Mouse (Mus musculus) heart, embryonic 12.5 days (tissue): ENCODE data around the gene Cnot11. TPM values are rescaled to one million over a fixed set of nuclear protein-coding genes. Genes with fewer than 3 reads are reported as not detected.

Source experiments
- ATAC-seq: fragments of 200-750 bp; cut with Nextera tagmentation; 2 replicates; pipeline ENCODE4 v1.8.0; 2017; ENCODE audit warnings: moderate TSS enrichment, moderate library complexity; ENCODE audit not compliant: insufficient number of reproducible peaks, low FRiP score
- H3K27ac ChIP-seq: fragments of 300-500 bp; sonication (generic); 2 replicates; pipeline ENCODE4 v1.5.1; 2016; ENCODE audit warnings: mild to moderate bottlenecking, moderate library complexity; ENCODE audit not compliant: poor library complexity, severe bottlenecking
- H3K27me3 ChIP-seq: fragments of 300-500 bp; sonication (generic); replicated peaks from 2 replicates; pipeline ENCODE4 v1.6.1; 2016; ENCODE audit warnings: mild to moderate bottlenecking, moderate library complexity
- H3K36me3 ChIP-seq: fragments of 300-500 bp; sonication (generic); 2 replicates; pipeline ENCODE4 v1.6.1; 2016; ENCODE audit warnings: mild to moderate bottlenecking, moderate library complexity
- H3K4me1 ChIP-seq: fragments of 300-500 bp; sonication (generic); replicated peaks from 2 replicates; pipeline ENCODE4 v1.6.1; 2016; ENCODE audit warnings: mild to moderate bottlenecking
- H3K4me2 ChIP-seq: fragments of 300-500 bp; sonication (generic); 2 replicates; pipeline ENCODE4 v1.6.1; 2016; ENCODE audit warnings: mild to moderate bottlenecking, moderate library complexity
- H3K4me3 ChIP-seq: fragments of 300-500 bp; sonication (generic); 2 replicates; pipeline ENCODE4 v1.5.1; 2016; ENCODE audit warnings: mild to moderate bottlenecking
- H3K9ac ChIP-seq: fragments of 300-500 bp; sonication (generic); 2 replicates; pipeline ENCODE4 v1.6.1; 2016; ENCODE audit warnings: mild to moderate bottlenecking, moderate library complexity
- H3K9me3 ChIP-seq: fragments of 300-500 bp; sonication (generic); replicated peaks from 2 replicates; pipeline ENCODE4 v1.6.1; 2016; ENCODE audit warnings: mild to moderate bottlenecking, moderate library complexity
- WGBS: fragments of 180-500 bp; shearing (Covaris S2); methylation state at CpG from one replicate; pipeline ENCODE4 v1.1.7; 2016; 5-methylcytosine and 5-hydroxymethylcytosine counted together
- polyA plus RNA-seq: library from polyadenylated mRNA; unstranded; fragments of >200 nt; fragmentation: Nextera tagmentation; extraction: Ambion mirVana; gene quantifications from 2 replicates; pipeline ENCODE4 v1.2.1, GENCODE M21; 2016

Gene Cnot11
- 22.9 and 23.7 TPM in 2 replicates for polyA plus RNA-seq

DNA sequence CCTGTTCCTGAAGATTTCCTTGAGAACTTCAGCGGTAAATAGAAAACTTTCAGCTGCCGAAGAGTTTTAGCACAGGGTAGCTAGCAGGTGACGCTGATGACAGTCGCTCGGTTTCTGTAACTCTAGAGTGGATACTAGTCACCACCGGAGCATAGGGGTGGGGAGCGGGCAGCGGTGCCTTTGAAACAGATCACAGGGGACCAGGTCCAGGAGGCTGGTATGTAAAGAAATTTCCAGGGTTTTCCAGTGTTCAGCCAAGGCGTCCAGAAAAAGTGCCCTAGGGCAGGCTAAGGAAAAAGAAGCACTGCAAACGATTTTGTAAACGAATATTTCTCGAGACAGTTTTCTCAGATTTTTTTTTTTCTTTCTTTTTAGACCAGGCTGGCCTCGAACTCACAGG is at the start of gene Cnot11:
Cnot11 (plus strand) TSS at position 162 of the 400 bp plus-strand sequence.
- Histone ChIP-seq H3K9me3 (no peaks in the 10 kb centered on the region), H3K27me3 (no peaks in the 10 kb centered on the region), H3K27ac (peak within 1 kb of the TSS; percentile 88), H3K9ac (peak within 1 kb of the TSS; percentile 90), H3K4me1 (peaks cover 12% of the 10 kb centered on the region), H3K4me2 (peak within 1 kb of the TSS; percentile 95), H3K4me3 (peak within 1 kb of the TSS; percentile 89), H3K36me3 (peaks cover 23% of the 10 kb centered on the region)
- WGBS = 28% methylated on average over 13 of the region's 13 CpGs
- no peak for ATAC-seq

DNA sequence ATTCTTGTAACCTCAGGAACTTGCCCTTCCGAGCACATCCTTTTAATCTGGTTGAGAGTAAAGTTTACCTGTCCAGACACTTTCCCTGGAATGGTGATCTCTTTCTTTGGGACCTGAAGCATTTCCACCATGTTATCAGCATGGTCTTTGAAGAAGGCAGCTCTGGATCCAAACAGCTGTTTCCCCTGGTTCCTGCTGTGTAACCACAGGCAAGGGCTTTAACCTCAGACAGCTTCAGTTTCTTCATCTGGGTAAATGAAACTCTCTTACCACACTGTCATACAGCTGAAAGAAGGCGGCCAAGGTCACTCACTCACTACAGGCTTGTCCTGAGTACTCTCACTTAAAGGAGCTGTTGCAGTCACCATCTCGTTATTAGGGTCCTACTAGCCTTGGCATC is 47.4 kb upstream of the Cnot11 start:
- no peak overlapping the region for H3K4me2 ChIP-seq
- no peak overlapping the region for H3K4me3 ChIP-seq
- H3K9ac ChIP-seq = no peak overlapping the region
- no peak overlapping the region for H3K27ac ChIP-seq
- 73% methylated on average over 3 of the region's 3 CpGs for WGBS
- H3K36me3 ChIP-seq = no peaks in the 10 kb centered on the region
- no peak for ATAC-seq
- no peaks in the 10 kb centered on the region for H3K4me1 ChIP-seq
- H3K27me3 ChIP-seq = no peaks in the 10 kb centered on the region
- H3K9me3 ChIP-seq = no peaks in the 10 kb centered on the region

DNA sequence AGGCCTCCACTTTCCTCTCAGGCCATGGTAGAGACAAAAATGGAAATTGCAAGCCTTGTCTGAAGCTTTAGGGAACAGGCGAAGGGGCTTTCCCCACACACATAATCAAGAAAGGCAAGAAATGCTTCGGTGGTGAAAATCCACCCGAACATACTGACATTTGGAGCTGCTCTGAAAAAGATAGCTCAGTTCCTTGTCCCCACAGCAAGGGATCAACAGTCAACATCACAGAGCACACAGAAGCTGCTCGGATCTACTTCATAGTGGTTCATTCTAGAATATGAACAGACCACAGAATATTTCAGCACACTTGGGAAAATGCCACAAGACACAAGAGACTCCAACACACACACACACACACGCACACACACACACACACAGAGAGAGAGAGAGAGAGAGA is 41.6 kb upstream of the Cnot11 start:
- no peak overlapping the region for H3K4me3 ChIP-seq
- H3K4me1 ChIP-seq = no peaks in the 10 kb centered on the region
- no peak overlapping the region for H3K27ac ChIP-seq
- H3K36me3 ChIP-seq = no peaks in the 10 kb centered on the region
- 76% methylated on average over 5 of the region's 5 CpGs for WGBS
- H3K27me3 ChIP-seq = no peaks in the 10 kb centered on the region
- H3K9me3 ChIP-seq = no peaks in the 10 kb centered on the region; the same call in 1 of the 2 replicates
- H3K9ac ChIP-seq = no peak overlapping the region
- ATAC-seq = no peak
- no peak overlapping the region for H3K4me2 ChIP-seq

DNA sequence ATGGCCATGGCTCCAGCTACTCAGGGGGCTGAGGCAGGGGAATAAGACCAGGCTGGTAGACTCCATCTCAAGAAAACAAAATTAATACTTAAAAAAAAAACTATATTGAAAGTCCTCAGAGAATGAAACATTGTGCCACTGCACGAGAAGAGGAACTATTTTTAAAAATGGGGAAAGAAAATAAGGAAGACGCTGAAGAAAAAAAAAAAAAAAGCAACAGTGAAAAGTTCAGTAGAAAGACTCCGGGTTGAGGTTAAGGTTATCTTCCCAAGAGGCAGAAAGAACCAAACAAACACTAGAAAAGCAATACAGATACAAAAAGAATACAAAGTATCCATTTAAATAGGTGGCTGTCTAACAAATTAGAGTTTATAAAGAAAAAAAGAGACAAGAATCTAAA is 41.1 kb upstream of the Cnot11 start:
- Histone ChIP-seq H3K4me1 (no peaks in the 10 kb centered on the region), H3K4me3 (no peak overlapping the region), H3K4me2 (no peak overlapping the region), H3K27ac (no peak overlapping the region), H3K36me3 (no peaks in the 10 kb centered on the region), H3K27me3 (no peaks in the 10 kb centered on the region), H3K9ac (no peak overlapping the region), H3K9me3 (no peaks in the 10 kb centered on the region; the same call in 1 of the 2 replicates)
- ATAC-seq = no peak
- 77% methylated on average over 3 of the region's 3 CpGs for WGBS

DNA sequence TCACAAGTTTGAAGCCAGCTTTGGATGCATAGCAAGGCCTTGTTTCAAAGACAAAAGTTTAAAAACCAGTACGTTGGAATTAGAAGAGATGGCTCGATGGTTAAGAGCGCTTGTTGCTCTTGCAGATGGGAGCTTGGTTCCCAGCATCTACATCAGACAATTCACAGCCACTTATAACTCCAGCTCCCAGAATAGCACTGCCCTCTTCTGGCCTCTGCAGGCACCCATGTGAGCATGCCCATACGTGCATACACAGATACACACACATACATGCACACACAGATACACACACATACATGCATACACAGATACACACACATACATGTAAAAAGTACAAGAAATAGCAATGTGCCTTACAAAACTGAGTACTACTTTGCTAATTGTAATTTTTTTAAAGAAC is 37.8 kb upstream of the Cnot11 start:
- Histone ChIP-seq H3K27me3 (0 out of 2 replicates have a peak, but pooled peaks cover 7% of the 10 kb centered on the region), H3K27ac (no peak overlapping the region), H3K9me3 (no peaks in the 10 kb centered on the region; the same call in 1 of the 2 replicates), H3K4me3 (no peak overlapping the region), H3K36me3 (no peaks in the 10 kb centered on the region), H3K4me2 (no peak overlapping the region), H3K9ac (no peak overlapping the region), H3K4me1 (no peaks in the 10 kb centered on the region)
- no peak for ATAC-seq
- WGBS = 90% methylated on average over 4 of the region's 4 CpGs

DNA sequence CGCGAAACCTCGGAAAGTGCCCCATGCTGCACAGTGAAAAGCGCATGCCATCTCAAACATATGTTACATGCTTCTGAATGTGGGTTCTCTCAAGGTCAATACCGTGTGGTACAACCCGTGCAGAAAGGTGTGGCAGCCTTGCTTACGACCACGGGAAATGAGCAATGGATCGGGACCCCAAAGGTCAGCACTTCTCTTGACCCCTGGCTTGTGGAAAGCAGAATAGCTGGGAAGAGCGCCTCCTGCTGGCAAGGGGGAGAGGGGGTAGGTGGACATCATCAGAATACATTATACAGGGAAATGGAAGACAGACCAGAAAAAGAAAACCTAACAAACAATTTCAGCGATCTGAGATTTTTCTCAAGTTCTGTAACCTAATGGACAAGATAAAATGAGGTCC is 37.0 kb upstream of the Cnot11 start:
- Histone ChIP-seq H3K36me3 (no peaks in the 10 kb centered on the region), H3K4me2 (no peak overlapping the region), H3K27me3 (0 out of 2 replicates have a peak, but pooled peaks cover 7% of the 10 kb centered on the region), H3K27ac (no peak overlapping the region), H3K4me3 (no peak overlapping the region), H3K4me1 (no peaks in the 10 kb centered on the region), H3K9me3 (no peaks in the 10 kb centered on the region; the same call in 1 of the 2 replicates), H3K9ac (no peak overlapping the region)
- WGBS = 82% methylated on average over 11 of the region's 11 CpGs
- ATAC-seq = no peak

DNA sequence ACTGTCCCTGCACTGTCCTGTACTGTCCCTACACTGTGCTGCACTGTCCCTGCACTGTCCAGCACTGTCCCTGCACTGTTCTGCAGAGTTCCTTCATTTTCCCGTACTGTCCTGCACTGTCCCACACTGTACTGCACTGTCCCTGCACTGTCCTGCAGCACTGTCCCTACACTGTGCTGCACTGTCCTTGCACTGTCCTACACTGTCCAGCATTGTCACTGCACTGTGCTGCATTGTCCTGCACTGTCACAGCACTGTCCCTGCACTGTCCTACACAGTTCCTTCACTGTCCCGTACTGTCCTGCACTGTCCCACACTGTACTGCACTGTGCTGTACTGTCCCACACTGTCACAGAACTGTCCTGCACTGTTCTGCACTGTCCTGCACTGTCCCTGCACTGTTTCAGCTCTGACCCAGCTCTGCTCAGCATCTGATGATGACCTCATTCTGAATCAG is 35.3 kb upstream of the Cnot11 start:
- 66% methylated on average over 2 of the region's 2 CpGs for WGBS
- peak; percentile 59; the same call in 1 of the 2 replicates for ATAC-seq

DNA sequence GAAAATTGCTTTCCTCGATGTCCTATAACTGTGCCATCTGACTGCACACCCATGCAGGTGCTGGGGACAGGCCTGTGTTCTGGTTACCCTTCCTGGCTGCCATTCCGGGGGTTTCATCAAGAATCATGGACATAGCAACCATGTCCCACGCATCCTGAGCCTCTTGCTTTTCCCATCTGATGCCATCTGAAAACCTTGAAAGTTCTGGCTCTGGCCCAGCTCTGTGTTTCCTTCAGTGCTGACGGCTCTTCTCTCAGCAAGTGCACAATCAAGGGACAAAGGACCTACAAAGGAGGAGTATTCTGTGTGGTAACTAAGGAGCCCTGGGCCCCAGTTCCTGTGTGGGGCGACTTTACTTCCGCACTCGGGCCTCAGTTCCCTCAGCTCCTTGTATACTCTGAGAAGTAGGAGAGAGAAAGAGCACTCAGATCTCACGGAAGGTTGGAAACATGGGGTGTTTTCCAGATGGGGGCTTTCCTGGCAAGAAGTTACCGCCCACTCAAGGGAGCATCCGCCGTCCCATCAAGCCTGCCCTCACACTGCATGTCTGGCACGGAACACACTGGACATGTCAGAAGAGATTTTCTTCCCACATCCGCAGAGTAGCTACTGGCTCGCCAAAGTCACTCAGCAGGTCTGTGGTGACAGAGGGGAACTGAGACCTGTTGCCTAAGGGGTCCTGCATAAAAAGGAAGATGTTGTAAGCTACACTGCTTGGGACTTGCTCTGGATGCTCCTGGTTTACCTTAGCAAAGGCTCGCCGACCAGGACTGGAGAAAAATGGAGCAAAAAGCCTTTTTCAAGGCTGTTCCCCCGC is 31.8 kb upstream of the Cnot11 start:
- no peaks in the 10 kb centered on the region for H3K36me3 ChIP-seq
- WGBS = 80% methylated on average over 17 of the region's 17 CpGs
- H3K4me3 ChIP-seq = no peak overlapping the region
- H3K9ac ChIP-seq = no peak overlapping the region
- ATAC-seq = no peak
- H3K9me3 ChIP-seq = no peaks in the 10 kb centered on the region
- H3K27ac ChIP-seq = no peak overlapping the region
- H3K4me2 ChIP-seq = no peak overlapping the region
- H3K27me3 ChIP-seq = 0 out of 2 replicates have a peak, but pooled peaks cover 7% of the 10 kb centered on the region
- no peaks in the 10 kb centered on the region for H3K4me1 ChIP-seq

More for the DNA sequence above, 35.3 kb upstream of the Cnot11 start:
- H3K27me3 ChIP-seq = 0 out of 2 replicates have a peak, but pooled peaks cover 7% of the 10 kb centered on the region
- no peak overlapping the region for H3K4me3 ChIP-seq
- H3K9me3 ChIP-seq = no peaks in the 10 kb centered on the region; the same call in 1 of the 2 replicates
- H3K27ac ChIP-seq = no peak overlapping the region
- H3K9ac ChIP-seq = no peak overlapping the region
- H3K4me2 ChIP-seq = no peak overlapping the region
- H3K36me3 ChIP-seq = no peaks in the 10 kb centered on the region
- no peaks in the 10 kb centered on the region for H3K4me1 ChIP-seq

DNA sequence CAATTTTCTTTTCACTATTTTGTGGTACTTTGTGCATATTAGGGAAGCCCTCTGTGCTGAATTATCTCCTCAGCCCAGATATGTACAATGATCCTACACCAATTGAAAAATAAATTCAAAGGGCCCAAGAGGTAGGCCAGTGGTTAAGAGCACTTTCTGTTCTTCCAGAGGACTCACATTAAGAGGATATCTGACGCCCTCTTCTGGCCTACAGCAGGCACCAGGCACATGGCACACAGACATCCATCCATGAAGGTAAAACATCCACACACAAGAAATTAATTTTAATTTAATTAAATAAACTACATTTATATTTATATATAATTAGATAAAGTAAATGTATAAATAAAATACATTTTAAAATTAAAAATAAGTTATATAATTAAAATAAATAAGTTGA is 30.5 kb upstream of the Cnot11 start:
- Histone ChIP-seq H3K4me1 (peaks cover 7% of the 10 kb centered on the region), H3K9ac (no peak overlapping the region), H3K27me3 (0 out of 2 replicates have a peak, but pooled peaks cover 7% of the 10 kb centered on the region), H3K4me2 (no peak overlapping the region), H3K4me3 (no peak overlapping the region), H3K36me3 (no peaks in the 10 kb centered on the region), H3K9me3 (no peaks in the 10 kb centered on the region), H3K27ac (no peak overlapping the region)
- 5% methylated on average over 1 of the region's 1 CpGs for WGBS
- ATAC-seq = no peak

DNA sequence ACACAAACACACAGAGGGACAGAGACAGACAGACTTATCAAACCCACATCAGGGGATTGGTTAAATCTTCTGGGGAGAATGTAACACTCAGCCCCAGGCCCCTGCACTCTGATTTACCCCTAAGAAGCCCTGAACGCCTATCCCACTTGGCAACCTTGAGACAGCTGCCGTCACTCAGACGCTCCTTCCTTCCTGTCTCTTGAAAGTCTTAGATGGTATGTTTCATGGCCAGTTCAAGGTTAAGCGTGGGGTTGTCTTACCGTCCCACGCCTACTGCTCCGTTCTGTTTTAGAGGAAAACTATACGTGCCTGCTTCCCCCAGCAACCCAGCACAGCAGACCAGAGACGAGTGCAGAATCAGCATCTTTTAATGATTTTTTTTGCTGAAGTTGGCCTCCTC is 29.2 kb upstream of the Cnot11 start:
- Histone ChIP-seq H3K9me3 (no peaks in the 10 kb centered on the region), H3K9ac (no peak overlapping the region), H3K4me2 (no peak overlapping the region), H3K4me1 (peaks cover 10% of the 10 kb centered on the region), H3K4me3 (no peak overlapping the region), H3K36me3 (no peaks in the 10 kb centered on the region), H3K27ac (no peak overlapping the region), H3K27me3 (0 out of 2 replicates have a peak, but pooled peaks cover under 1% of the 10 kb centered on the region)
- 64% methylated on average over 9 of the region's 9 CpGs for WGBS
- no peak for ATAC-seq

DNA sequence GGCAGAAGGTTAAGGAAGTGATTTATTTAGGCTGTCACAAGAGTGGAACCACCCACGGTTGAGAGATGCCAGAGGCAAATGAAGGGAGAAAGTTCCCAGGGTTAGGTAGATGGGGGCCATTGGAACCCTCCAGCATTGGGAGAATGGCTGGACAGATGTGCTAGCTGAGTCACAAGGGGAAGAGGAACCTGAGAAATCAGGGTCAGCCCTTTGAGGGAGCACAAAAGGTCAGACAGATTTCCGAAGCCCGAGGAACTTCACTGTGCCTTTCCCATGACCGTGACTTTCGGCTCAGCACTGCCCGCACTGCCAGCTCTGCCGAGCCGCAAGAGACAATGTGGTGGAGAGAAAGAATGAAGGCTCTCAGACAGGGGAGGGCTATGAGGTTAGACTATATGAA is 23.0 kb upstream of the Cnot11 start:
- Histone ChIP-seq H3K4me2 (no peak overlapping the region), H3K27me3 (no peaks in the 10 kb centered on the region), H3K4me3 (no peak overlapping the region), H3K27ac (no peak overlapping the region), H3K36me3 (no peaks in the 10 kb centered on the region), H3K9ac (no peak overlapping the region), H3K4me1 (peaks cover 10% of the 10 kb centered on the region), H3K9me3 (no peaks in the 10 kb centered on the region)
- WGBS = 75% methylated on average over 8 of the region's 8 CpGs
- no peak for ATAC-seq
